Mouse (Mus musculus): ENCODE measurements around the gene St3gal3. TPM values are rescaled to one million over a fixed set of nuclear protein-coding genes. Genes with fewer than 3 reads are reported as not detected.

The St3gal3 gene
- polyA plus RNA-seq, 1 experiment: 8.1 TPM

DNA sequence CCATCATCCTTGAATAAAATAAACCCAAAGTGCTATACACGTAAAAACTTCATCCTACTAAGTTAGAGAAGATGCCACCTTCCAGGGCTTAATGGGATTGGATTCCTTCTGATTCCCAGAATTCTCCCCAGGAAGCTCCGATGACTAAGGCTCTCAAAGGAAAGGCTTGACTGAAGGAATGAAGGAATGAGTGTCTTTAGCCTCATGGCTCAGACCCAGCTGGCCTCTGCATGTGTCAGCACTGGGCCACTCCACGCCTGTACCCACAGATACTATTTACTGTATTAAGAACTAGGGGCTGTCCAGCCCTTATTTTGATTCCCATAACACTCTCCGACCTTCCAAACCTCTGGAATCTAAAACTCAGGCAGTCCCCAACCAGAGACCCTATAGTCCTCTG is 200.6 kb downstream of the St3gal3 start:
- peaks cover 4% of the 10 kb centered on the region; the same call in 1 of the 2 replicates for H3K27me3 ChIP-seq (ENCODE audit: control insufficient read depth, insufficient read depth, low read length)

GRCm38 (mm10) chr4:117933248-117933647 is 201.5 kb downstream of the St3gal3 start:
- peaks cover 9% of the 10 kb centered on the region for H3K4me1 ChIP-seq (ENCODE audit: control insufficient read depth, insufficient read depth, insufficient read length, low read length)
- no peak overlapping the region for H3K4me3 ChIP-seq (ENCODE audit: low read depth, low read length)
- H3K27me3 ChIP-seq (ENCODE audit: control insufficient read depth, insufficient read depth, low read length): peaks cover 7% of the 10 kb centered on the region; the same call in 1 of the 2 replicates
- no peak for TF ChIP-seq POLR2A (IDR thresholded peaks at IDR 0.05; ENCODE audit: low read depth, low read length)
- no peak for TF ChIP-seq CTCF (IDR thresholded peaks at IDR 0.05; ENCODE audit: extremely low read depth, insufficient read length, insufficient replicate concordance, low read depth, low read length)
- no peaks in the 10 kb centered on the region for H3K36me3 ChIP-seq (ENCODE audit: control insufficient read depth, insufficient read depth, low read length)
- H3K27ac ChIP-seq (ENCODE audit: insufficient read depth, low read depth, low read length): no peak overlapping the region
- 84% methylated on average over 5 of the region's 5 CpGs for WGBS

More for the DNA sequence above, 200.6 kb downstream of the St3gal3 start:
- TF ChIP-seq CTCF (IDR thresholded peaks at IDR 0.05; ENCODE audit: extremely low read depth, insufficient read length, insufficient replicate concordance, low read depth, low read length) (no peak), POLR2A (IDR thresholded peaks at IDR 0.05; ENCODE audit: low read depth, low read length) (no peak)
- Histone ChIP-seq H3K4me3 (ENCODE audit: low read depth, low read length) (no peak overlapping the region), H3K36me3 (ENCODE audit: control insufficient read depth, insufficient read depth, low read length) (no peaks in the 10 kb centered on the region), H3K27ac (ENCODE audit: insufficient read depth, low read depth, low read length) (no peak overlapping the region), H3K4me1 (ENCODE audit: control insufficient read depth, insufficient read depth, insufficient read length, low read length) (peaks cover 6% of the 10 kb centered on the region)
- 88% methylated on average over 4 of the region's 4 CpGs for WGBS

- Histone ChIP-seq H3K4me3 (ENCODE audit: low read depth, low read length) (peak within 1 kb of the TSS; percentile 57), H3K36me3 (ENCODE audit: control insufficient read depth, insufficient read depth, low read length) (no peaks in the 10 kb centered on the region), H3K27me3 (ENCODE audit: control insufficient read depth, insufficient read depth, low read length) (peaks cover 22% of the 10 kb centered on the region), H3K4me1 (ENCODE audit: control insufficient read depth, insufficient read depth, insufficient read length, low read length) (peaks cover 14% of the 10 kb centered on the region), H3K27ac (ENCODE audit: insufficient read depth, low read depth, low read length) (0 out of 2 replicates have a peak within 1 kb of the TSS, but pooled peaks have one; percentile 7)
- 1% methylated on average over 33 of the region's 33 CpGs for WGBS
- no peak for TF ChIP-seq CTCF (IDR thresholded peaks at IDR 0.05; ENCODE audit: extremely low read depth, insufficient read length, insufficient replicate concordance, low read depth, low read length)
- TF ChIP-seq POLR2A (IDR thresholded peaks at IDR 0.05; ENCODE audit: low read depth, low read length): no peak
These were observed 205.3 kb downstream of the St3gal3 start, which contains the start of gene Artn for GRCm38 (mm10) chr4:117929391-117929881. Gene Artn (minus strand): TSS chr4:117929763.

- peak; percentile 47; the same call in 1 of the 2 replicates for TF ChIP-seq CTCF (IDR thresholded peaks at IDR 0.05; ENCODE audit: extremely low read depth, insufficient read length, insufficient replicate concordance, low read depth, low read length)
- 0 out of 2 replicates have a peak, but pooled peaks have one; percentile 8 for TF ChIP-seq POLR2A (IDR thresholded peaks at IDR 0.05; ENCODE audit: low read depth, low read length)
- Histone ChIP-seq H3K4me3 (ENCODE audit: low read depth, low read length) (peak overlapping the region; percentile 57), H3K36me3 (ENCODE audit: control insufficient read depth, insufficient read depth, low read length) (no peaks in the 10 kb centered on the region), H3K27ac (ENCODE audit: insufficient read depth, low read depth, low read length) (0 out of 2 replicates have a peak overlapping the region, but pooled peaks have one; percentile 7), H3K27me3 (ENCODE audit: control insufficient read depth, insufficient read depth, low read length) (peaks cover 22% of the 10 kb centered on the region), H3K4me1 (ENCODE audit: control insufficient read depth, insufficient read depth, insufficient read length, low read length) (peaks cover 14% of the 10 kb centered on the region)
- 3% methylated on average over 13 of the region's 13 CpGs for WGBS
These were observed 205.9 kb downstream of the St3gal3 start for GRCm38 (mm10) chr4:117928699-117929241.

DNA sequence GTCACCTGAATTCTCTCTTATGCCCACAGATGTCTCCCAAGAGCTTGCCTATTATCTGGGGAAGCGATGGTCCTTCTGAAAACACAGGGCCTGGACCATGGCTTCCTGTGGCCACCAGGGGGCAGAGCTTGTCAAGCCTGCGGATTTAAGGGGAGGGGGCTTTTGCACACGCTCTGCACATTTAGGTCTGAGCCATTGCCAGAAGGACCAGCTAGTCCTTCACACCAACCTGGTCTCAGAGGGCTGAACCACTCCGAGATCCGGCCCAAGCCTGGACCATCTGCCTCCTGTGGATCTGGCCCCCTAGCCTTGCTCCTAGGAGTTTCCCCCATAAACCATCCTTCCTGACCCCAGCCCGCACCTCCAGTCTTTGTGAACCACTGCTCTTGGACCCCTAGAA is 206.5 kb downstream of the St3gal3 start:
- Histone ChIP-seq H3K4me3 (ENCODE audit: low read depth, low read length) (no peak overlapping the region), H3K4me1 (ENCODE audit: control insufficient read depth, insufficient read depth, insufficient read length, low read length) (peaks cover 14% of the 10 kb centered on the region), H3K27ac (ENCODE audit: insufficient read depth, low read depth, low read length) (no peak overlapping the region), H3K27me3 (ENCODE audit: control insufficient read depth, insufficient read depth, low read length) (peaks cover 22% of the 10 kb centered on the region), H3K36me3 (ENCODE audit: control insufficient read depth, insufficient read depth, low read length) (no peaks in the 10 kb centered on the region)
- TF ChIP-seq CTCF (IDR thresholded peaks at IDR 0.05; ENCODE audit: extremely low read depth, insufficient read length, insufficient replicate concordance, low read depth, low read length): peak; percentile 81; the same call in 1 of the 2 replicates
- TF ChIP-seq POLR2A (IDR thresholded peaks at IDR 0.05; ENCODE audit: low read depth, low read length): no peak
- WGBS: 33% methylated on average over 6 of the region's 6 CpGs

DNA sequence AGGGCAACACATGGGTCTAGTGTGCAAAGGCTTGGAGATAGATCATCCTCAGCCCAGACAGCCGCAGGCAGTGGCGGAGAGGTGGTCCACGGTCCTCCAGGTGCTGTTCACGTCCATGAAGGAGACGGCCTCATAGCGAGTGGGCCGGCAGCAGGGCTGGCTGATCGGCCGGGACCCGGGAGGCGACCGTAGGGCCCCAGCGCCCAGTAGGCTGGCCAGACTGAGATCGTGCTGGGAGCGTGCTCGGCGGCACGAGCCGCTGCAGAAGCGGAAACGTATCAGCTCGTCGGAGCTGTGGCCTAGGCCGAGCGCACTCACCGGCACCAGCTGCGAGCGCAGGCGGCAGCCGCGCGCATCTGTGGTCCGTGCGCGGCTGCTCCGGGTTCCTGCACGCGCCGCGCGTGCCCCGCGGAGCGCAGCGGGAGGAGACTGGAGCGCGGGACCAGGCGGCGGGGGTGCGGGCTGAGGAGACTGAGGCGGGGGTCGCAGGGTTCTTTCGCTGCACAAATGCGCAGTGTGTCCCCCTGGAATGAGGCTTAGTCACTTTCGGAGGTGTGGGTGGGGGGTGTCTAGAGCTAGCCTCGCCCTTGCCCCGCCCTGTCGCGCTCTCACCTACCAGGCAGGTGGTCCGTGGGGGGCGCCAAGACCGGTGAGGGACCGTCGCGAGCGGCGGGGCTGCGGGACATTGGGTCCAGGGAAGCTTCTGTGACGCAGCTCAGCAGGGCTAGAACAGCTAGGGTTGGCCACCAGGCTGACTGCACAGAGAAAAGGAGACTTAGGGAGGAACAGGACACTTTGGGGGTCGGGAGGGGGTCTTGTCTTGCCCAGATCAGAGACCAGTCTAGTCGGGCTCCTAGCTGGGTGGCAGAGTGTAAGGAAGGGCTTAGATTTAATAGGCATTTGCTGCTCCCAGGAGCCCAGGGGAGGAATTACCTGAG is 207.9 kb downstream of the St3gal3 start:
- 3% methylated on average over 70 of the region's 71 CpGs for WGBS
- no peaks in the 10 kb centered on the region for H3K36me3 ChIP-seq (ENCODE audit: control insufficient read depth, insufficient read depth, low read length)
- no peak overlapping the region for H3K27ac ChIP-seq (ENCODE audit: insufficient read depth, low read depth, low read length)
- H3K4me3 ChIP-seq (ENCODE audit: low read depth, low read length): peak overlapping the region; percentile 48
- TF ChIP-seq CTCF (IDR thresholded peaks at IDR 0.05; ENCODE audit: extremely low read depth, insufficient read length, insufficient replicate concordance, low read depth, low read length) (peak; percentile 3; the same call in 1 of the 2 replicates), POLR2A (IDR thresholded peaks at IDR 0.05; ENCODE audit: low read depth, low read length) (no peak)
- H3K4me1 ChIP-seq (ENCODE audit: control insufficient read depth, insufficient read depth, insufficient read length, low read length): peaks cover 14% of the 10 kb centered on the region
- H3K27me3 ChIP-seq (ENCODE audit: control insufficient read depth, insufficient read depth, low read length): peaks cover 22% of the 10 kb centered on the region
